Mouse (Mus musculus): Measurements from ENCODE around the gene Tmem82. TPM values are rescaled to one million over a fixed set of nuclear protein-coding genes. Genes with fewer than 3 reads are reported as not detected.
"Not testable (repeated sequence)": the region's sequence is repeated elsewhere in the genome, so short reads cannot be mapped to it uniquely, and the experiment has no call there.

Gene Tmem82
- polyA plus RNA-seq, 1 experiment, result 3.4 TPM

- Histone ChIP-seq H3K4me1 (ENCODE audit: control insufficient read depth, insufficient read depth, low read length) (peaks cover 18% of the 10 kb centered on the region), H3K36me3 (ENCODE audit: control insufficient read depth, insufficient read depth, low read length, poor library complexity, severe bottlenecking) (peaks cover 6% of the 10 kb centered on the region; the same call in 1 of the 2 replicates), H3K27ac (ENCODE audit: insufficient read depth, low read length) (peak overlapping the region; percentile 59), H3K27me3 (ENCODE audit: control insufficient read depth, insufficient read depth, low read length, poor library complexity, severe bottlenecking) (no peaks in the 10 kb centered on the region), H3K9me3 (replicated peaks; ENCODE audit: control insufficient read depth, insufficient read depth, low read length, poor library complexity, severe bottlenecking) (no peaks in the 10 kb centered on the region), H3K9ac (ENCODE audit: low read depth, poor library complexity, severe bottlenecking) (peak overlapping the region; percentile 53), H3K4me3 (ENCODE audit: low read depth, low read length) (peak overlapping the region; percentile 20)
- TF ChIP-seq EP300 (IDR thresholded peaks at IDR 0.05; ENCODE audit: insufficient read depth, low read depth, low read length) (peak; percentile 31; the same call in 1 of the 2 replicates), CTCF (IDR thresholded peaks at IDR 0.05; ENCODE audit: low read depth, low read length) (no peak)
Measured at GRCm38 (mm10) chr4:141572668-141573358, 45.6 kb downstream of the Tmem82 start.

DNA sequence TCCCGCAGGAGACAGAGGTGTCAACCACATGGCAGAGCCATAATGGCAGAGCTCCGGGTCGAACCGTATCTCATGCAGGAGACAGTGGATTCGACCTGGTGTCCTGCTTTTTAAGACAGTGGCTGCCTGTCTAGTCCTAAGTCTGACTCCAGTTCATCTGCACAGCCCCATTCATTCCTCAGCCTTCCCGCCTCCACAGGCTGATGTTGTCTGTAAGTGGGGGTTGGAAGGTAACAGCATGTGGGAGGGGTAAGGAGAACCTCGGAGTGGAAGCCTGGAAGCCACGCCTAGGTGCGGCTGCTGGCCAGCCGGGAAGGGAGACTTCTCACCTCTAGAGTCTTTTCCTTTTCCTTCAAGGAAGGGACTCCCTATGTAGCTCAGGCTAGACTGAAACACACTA lies 46.5 kb downstream of the Tmem82 start:
- H3K27me3 ChIP-seq (ENCODE audit: control insufficient read depth, insufficient read depth, low read length, poor library complexity, severe bottlenecking), result no peaks in the 10 kb centered on the region
- H3K9ac ChIP-seq (ENCODE audit: low read depth, poor library complexity, severe bottlenecking), result peak overlapping the region; percentile 53
- peak overlapping the region; percentile 59 for H3K27ac ChIP-seq (ENCODE audit: insufficient read depth, low read length)
- peak overlapping the region; percentile 20 for H3K4me3 ChIP-seq (ENCODE audit: low read depth, low read length)
- TF ChIP-seq POLR2A (IDR thresholded peaks at IDR 0.05; ENCODE audit: insufficient read depth, low read length), result no peak
- no peak for TF ChIP-seq CTCF (IDR thresholded peaks at IDR 0.05; ENCODE audit: low read depth, low read length)
- TF ChIP-seq EP300 (IDR thresholded peaks at IDR 0.05; ENCODE audit: insufficient read depth, low read depth, low read length), result peak; percentile 91
- H3K4me1 ChIP-seq (ENCODE audit: control insufficient read depth, insufficient read depth, low read length), result peaks cover 18% of the 10 kb centered on the region
- H3K36me3 ChIP-seq (ENCODE audit: control insufficient read depth, insufficient read depth, low read length, poor library complexity, severe bottlenecking), result no peaks in the 10 kb centered on the region
- H3K9me3 ChIP-seq (replicated peaks; ENCODE audit: control insufficient read depth, insufficient read depth, low read length, poor library complexity, severe bottlenecking), result no peaks in the 10 kb centered on the region

DNA sequence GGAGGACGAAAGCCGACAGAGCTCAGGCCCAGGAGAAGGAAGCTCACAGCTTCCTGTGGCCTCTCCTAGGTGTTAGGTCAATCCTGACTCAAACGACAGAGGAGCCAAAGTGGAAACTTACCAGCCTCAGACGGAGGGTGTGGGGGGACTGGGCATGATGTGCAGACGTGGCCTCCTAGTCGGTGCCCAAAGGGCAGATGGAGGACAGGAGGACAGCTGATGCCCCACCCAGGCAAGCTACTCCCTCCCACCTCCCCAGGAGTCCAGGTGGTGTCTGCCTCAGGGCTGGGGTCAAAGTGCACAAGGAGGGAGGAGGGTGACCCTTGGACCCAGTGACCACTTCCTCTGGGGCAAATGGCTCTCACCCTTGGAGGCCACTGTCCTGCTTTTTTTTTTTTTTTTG lies 47.1 kb downstream of the Tmem82 start:
- Histone ChIP-seq H3K4me3 (ENCODE audit: low read depth, low read length) (peak overlapping the region; percentile 55), H3K27me3 (ENCODE audit: control insufficient read depth, insufficient read depth, low read length, poor library complexity, severe bottlenecking) (no peaks in the 10 kb centered on the region), H3K4me1 (ENCODE audit: control insufficient read depth, insufficient read depth, low read length) (peaks cover 18% of the 10 kb centered on the region), H3K36me3 (ENCODE audit: control insufficient read depth, insufficient read depth, low read length, poor library complexity, severe bottlenecking) (no peaks in the 10 kb centered on the region), H3K27ac (ENCODE audit: insufficient read depth, low read length) (peak overlapping the region; percentile 57), H3K9me3 (replicated peaks; ENCODE audit: control insufficient read depth, insufficient read depth, low read length, poor library complexity, severe bottlenecking) (no peaks in the 10 kb centered on the region), H3K9ac (ENCODE audit: low read depth, poor library complexity, severe bottlenecking) (peak overlapping the region; percentile 45)
- TF ChIP-seq CTCF (IDR thresholded peaks at IDR 0.05; ENCODE audit: low read depth, low read length) (no peak), EP300 (IDR thresholded peaks at IDR 0.05; ENCODE audit: insufficient read depth, low read depth, low read length) (peak; percentile 100), POLR2A (IDR thresholded peaks at IDR 0.05; ENCODE audit: insufficient read depth, low read length) (peak; percentile 31)

GRCm38 (mm10) chr4:141570821-141571220 lies 47.6 kb downstream of the Tmem82 start:
- Histone ChIP-seq H3K9me3 (replicated peaks; ENCODE audit: control insufficient read depth, insufficient read depth, low read length, poor library complexity, severe bottlenecking) (no peaks in the 10 kb centered on the region), H3K36me3 (ENCODE audit: control insufficient read depth, insufficient read depth, low read length, poor library complexity, severe bottlenecking) (no peaks in the 10 kb centered on the region), H3K27me3 (ENCODE audit: control insufficient read depth, insufficient read depth, low read length, poor library complexity, severe bottlenecking) (no peaks in the 10 kb centered on the region), H3K9ac (ENCODE audit: low read depth, poor library complexity, severe bottlenecking) (peak overlapping the region; percentile 45), H3K27ac (ENCODE audit: insufficient read depth, low read length) (peak overlapping the region; percentile 57), H3K4me1 (ENCODE audit: control insufficient read depth, insufficient read depth, low read length) (peaks cover 18% of the 10 kb centered on the region), H3K4me3 (ENCODE audit: low read depth, low read length) (peak overlapping the region; percentile 55)
- TF ChIP-seq POLR2A (IDR thresholded peaks at IDR 0.05; ENCODE audit: insufficient read depth, low read length) (no peak), EP300 (IDR thresholded peaks at IDR 0.05; ENCODE audit: insufficient read depth, low read depth, low read length) (no peak), CTCF (IDR thresholded peaks at IDR 0.05; ENCODE audit: low read depth, low read length) (no peak)

DNA sequence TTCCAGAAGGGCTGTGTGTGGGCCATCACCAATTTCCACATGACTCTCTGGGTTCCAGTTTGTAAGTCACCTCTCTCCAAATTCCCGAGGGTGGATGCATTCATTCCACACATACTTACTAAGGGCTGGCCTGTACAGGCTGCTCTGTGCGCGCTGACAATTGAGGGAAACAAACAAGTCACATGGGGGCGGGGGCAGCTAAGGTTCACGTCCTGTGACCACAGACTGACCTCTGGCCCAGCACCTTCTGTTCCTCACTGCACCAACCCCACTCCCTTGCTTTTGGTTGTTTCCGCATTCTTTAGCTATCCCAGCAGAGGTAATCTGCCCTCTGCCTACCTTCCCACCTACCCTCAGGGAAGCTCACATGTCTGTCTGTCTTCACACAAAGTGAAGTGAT lies 48.4 kb downstream of the Tmem82 start:
- H3K27me3 ChIP-seq (ENCODE audit: control insufficient read depth, insufficient read depth, low read length, poor library complexity, severe bottlenecking), result no peaks in the 10 kb centered on the region
- no peak overlapping the region for H3K9ac ChIP-seq (ENCODE audit: low read depth, poor library complexity, severe bottlenecking)
- no peaks in the 10 kb centered on the region for H3K9me3 ChIP-seq (replicated peaks; ENCODE audit: control insufficient read depth, insufficient read depth, low read length, poor library complexity, severe bottlenecking)
- H3K27ac ChIP-seq (ENCODE audit: insufficient read depth, low read length), result peak overlapping the region; percentile 95
- no peaks in the 10 kb centered on the region for H3K36me3 ChIP-seq (ENCODE audit: control insufficient read depth, insufficient read depth, low read length, poor library complexity, severe bottlenecking)
- peak overlapping the region; percentile 24; the same call in 1 of the 2 replicates for H3K4me3 ChIP-seq (ENCODE audit: low read depth, low read length)
- H3K4me1 ChIP-seq (ENCODE audit: control insufficient read depth, insufficient read depth, low read length), result peaks cover 18% of the 10 kb centered on the region
- TF ChIP-seq CTCF (IDR thresholded peaks at IDR 0.05; ENCODE audit: low read depth, low read length) (no peak), EP300 (IDR thresholded peaks at IDR 0.05; ENCODE audit: insufficient read depth, low read depth, low read length) (peak; percentile 100)

DNA sequence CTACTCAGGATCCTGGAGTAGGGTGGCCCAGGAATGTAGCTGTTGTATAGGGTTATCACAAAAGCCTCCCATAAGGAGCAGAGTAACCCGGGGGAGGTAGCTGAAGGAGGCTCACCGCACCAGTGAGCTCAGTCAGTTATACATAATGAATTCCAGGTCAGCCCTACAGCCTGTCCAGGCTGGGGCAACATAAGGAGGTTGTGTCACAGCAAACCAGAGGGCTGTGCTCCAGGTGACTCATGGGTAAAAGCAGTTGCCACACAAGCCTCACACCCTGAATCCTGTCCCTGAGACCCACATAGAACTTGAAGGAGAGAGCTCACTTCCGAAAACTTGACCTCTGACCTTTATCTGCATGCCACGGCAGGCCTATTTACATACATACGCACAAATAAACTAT lies 49.5 kb downstream of the Tmem82 start:
- Histone ChIP-seq H3K36me3 (ENCODE audit: control insufficient read depth, insufficient read depth, low read length, poor library complexity, severe bottlenecking) (no peaks in the 10 kb centered on the region), H3K27me3 (ENCODE audit: control insufficient read depth, insufficient read depth, low read length, poor library complexity, severe bottlenecking) (no peaks in the 10 kb centered on the region), H3K4me1 (ENCODE audit: control insufficient read depth, insufficient read depth, low read length) (peaks cover 18% of the 10 kb centered on the region), H3K4me3 (ENCODE audit: low read depth, low read length) (no peak overlapping the region), H3K9me3 (replicated peaks; ENCODE audit: control insufficient read depth, insufficient read depth, low read length, poor library complexity, severe bottlenecking) (no peaks in the 10 kb centered on the region), H3K27ac (ENCODE audit: insufficient read depth, low read length) (peak overlapping the region; percentile 95), H3K9ac (ENCODE audit: low read depth, poor library complexity, severe bottlenecking) (peak overlapping the region; percentile 6; the same call in 1 of the 2 replicates)
- TF ChIP-seq EP300 (IDR thresholded peaks at IDR 0.05; ENCODE audit: insufficient read depth, low read depth, low read length) (no peak), CTCF (IDR thresholded peaks at IDR 0.05; ENCODE audit: low read depth, low read length) (no peak), POLR2A (IDR thresholded peaks at IDR 0.05; ENCODE audit: insufficient read depth, low read length) (no peak)

GRCm38 (mm10) chr4:141567174-141567573 lies 51.3 kb downstream of the Tmem82 start:
- not testable (repeated sequence) for H3K27ac ChIP-seq (ENCODE audit: insufficient read depth, low read length); H3K4me3 ChIP-seq (ENCODE audit: low read depth, low read length); H3K9me3 ChIP-seq (replicated peaks; ENCODE audit: control insufficient read depth, insufficient read depth, low read length, poor library complexity, severe bottlenecking); H3K36me3 ChIP-seq (ENCODE audit: control insufficient read depth, insufficient read depth, low read length, poor library complexity, severe bottlenecking); H3K27me3 ChIP-seq (ENCODE audit: control insufficient read depth, insufficient read depth, low read length, poor library complexity, severe bottlenecking)
- H3K4me1 ChIP-seq (ENCODE audit: control insufficient read depth, insufficient read depth, low read length), result peaks cover 12% of the 10 kb centered on the region
- peak overlapping the region; percentile 57 for H3K9ac ChIP-seq (ENCODE audit: low read depth, poor library complexity, severe bottlenecking)

Measured in ES-Bruce4 (cell line).